Mouse (Mus musculus): ENCODE measurements around the gene Acacb.

The Acacb gene

GRCm38 (mm10) chr5:114176548-114177400, 30.4 kb downstream of the Acacb start:
- no peak for DNase-seq (ENCODE audit: low spot score)

GRCm38 (mm10) chr5:114177966-114178719, 31.8 kb downstream of the Acacb start:
- DNase-seq (ENCODE audit: low spot score), result no peak

GRCm38 (mm10) chr5:114179541-114179940, 33.2 kb downstream of the Acacb start:
- peak; percentile 33 for DNase-seq (ENCODE audit: low spot score)

- DNase-seq (ENCODE audit: low spot score), result no peak
Observed at GRCm38 (mm10) chr5:114183493-114183892, 37.2 kb downstream of the Acacb start.

GRCm38 (mm10) chr5:114187108-114187507, 40.8 kb downstream of the Acacb start:
- no peak for DNase-seq (ENCODE audit: low spot score)

- no peak for DNase-seq (ENCODE audit: low spot score)
Observed at GRCm38 (mm10) chr5:114188900-114189464, 42.6 kb downstream of the Acacb start.

GRCm38 (mm10) chr5:114194161-114194560, 47.8 kb downstream of the Acacb start:
- no peak for DNase-seq (ENCODE audit: low spot score)

GRCm38 (mm10) chr5:114199116-114199777, 52.9 kb downstream of the Acacb start:
- DNase-seq (ENCODE audit: low spot score), result no peak

GRCm38 (mm10) chr5:114206158-114206557, 59.8 kb downstream of the Acacb start:
- DNase-seq (ENCODE audit: low spot score), result no peak

- DNase-seq (ENCODE audit: low spot score), result no peak
Observed at GRCm38 (mm10) chr5:114213183-114213582, 66.8 kb downstream of the Acacb start.

- DNase-seq (ENCODE audit: low spot score), result no peak
Observed at GRCm38 (mm10) chr5:114218771-114219170, 72.4 kb downstream of the Acacb start.

- DNase-seq (ENCODE audit: low spot score), result no peak
Observed at GRCm38 (mm10) chr5:114226051-114226450, 79.7 kb downstream of the Acacb start.

GRCm38 (mm10) chr5:114228901-114229300, 82.6 kb downstream of the Acacb start:
- DNase-seq (ENCODE audit: low spot score), result no peak

GRCm38 (mm10) chr5:114238924-114239323, 92.6 kb downstream of the Acacb start:
- DNase-seq (ENCODE audit: low spot score), result no peak

GRCm38 (mm10) chr5:114239737-114240136, 93.4 kb downstream of the Acacb start:
- no peak for DNase-seq (ENCODE audit: low spot score)

GRCm38 (mm10) chr5:114246465-114246864, 100.1 kb downstream of the Acacb start:
- no peak for DNase-seq (ENCODE audit: low spot score)

GRCm38 (mm10) chr5:114248174-114248589, 101.8 kb downstream of the Acacb start:
- peak; percentile 25 for DNase-seq (ENCODE audit: low spot score)

- no peak for DNase-seq (ENCODE audit: low spot score)
Observed at GRCm38 (mm10) chr5:114259495-114259894, 113.2 kb downstream of the Acacb start.

- DNase-seq (ENCODE audit: low spot score), result no peak
Observed at GRCm38 (mm10) chr5:114261494-114261893, 115.2 kb downstream of the Acacb start.

- DNase-seq (ENCODE audit: low spot score), result no peak
Observed at GRCm38 (mm10) chr5:114264030-114264459, 117.7 kb downstream of the Acacb start.

GRCm38 (mm10) chr5:114264791-114265190, 118.5 kb downstream of the Acacb start:
- no peak for DNase-seq (ENCODE audit: low spot score)

- no peak for DNase-seq (ENCODE audit: low spot score)
Observed at GRCm38 (mm10) chr5:114268646-114269045, 122.3 kb downstream of the Acacb start.
